Comparison of ENCODE assay signal across 13 mouse cellular contexts in the genomic region with DNA sequence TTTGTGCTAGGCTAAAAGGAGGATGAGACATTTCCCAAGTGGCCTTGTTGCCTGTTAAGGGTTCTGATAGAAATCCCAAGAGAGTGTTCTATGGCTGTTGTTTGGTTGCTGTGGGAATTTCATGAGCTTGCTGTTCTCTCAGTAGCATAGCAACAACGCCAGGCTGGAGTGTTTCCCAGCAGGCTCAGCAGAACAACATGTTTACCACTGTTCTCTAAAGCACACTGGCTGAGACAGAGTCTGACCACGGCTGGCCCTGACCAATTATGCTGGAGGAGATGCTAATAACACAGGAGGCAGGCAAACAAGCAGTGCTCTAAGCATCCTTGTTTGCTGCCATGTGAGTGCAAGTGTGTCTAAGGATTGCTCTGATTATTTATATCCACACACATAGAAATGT.
A peak's percentile ranks its signal among the peaks of the same experiment; 100 is the strongest.
DNase-seq lines count a peak whose midpoint lies in the region; ATAC-seq lines count a peak whose summit lies in the region.
"Had no signal": no experiment of that assay in that cellular context is flagged by ENCODE, and none has a peak within 500 bp of the region (broad histone marks: within the 10 kb centered on the region; RNA-seq: fewer than 3 reads in every experiment).

No protein-coding gene starts in this region.

- no peaks in the 10 kb centered on the region for H3K27me3 ChIP-seq in embryonic facial prominence, embryonic 14.5 days (replicated peaks; ENCODE audit: control insufficient read depth, insufficient read depth, low read length)
- no peaks in the 10 kb centered on the region for H3K27me3 ChIP-seq in embryonic facial prominence, embryonic 10.5 days (replicated peaks; ENCODE audit: low read depth, poor library complexity, severe bottlenecking)
- H3K27me3 ChIP-seq in neural tube, embryonic 14.5 days (ENCODE audit: control insufficient read depth, insufficient read depth, low read length), result no peaks in the 10 kb centered on the region
- H3K27me3 ChIP-seq in neural tube, embryonic 15.5 days (replicated peaks), result no peaks in the 10 kb centered on the region
- H3K27me3 ChIP-seq: embryonic facial prominence, embryonic 13.5 days; kidney, embryonic 15.5 days; liver, embryonic 15.5 days had no signal

- H3K9me3 ChIP-seq in embryonic facial prominence, embryonic 14.5 days (ENCODE audit: control insufficient read depth, low read length), result no peaks in the 10 kb centered on the region
- H3K9me3 ChIP-seq in embryonic facial prominence, embryonic 10.5 days, result no peaks in the 10 kb centered on the region
- no peaks in the 10 kb centered on the region for H3K9me3 ChIP-seq in neural tube, embryonic 14.5 days (ENCODE audit: control insufficient read depth, low read length)
- H3K9me3 ChIP-seq in neural tube, embryonic 15.5 days (replicated peaks), result no peaks in the 10 kb centered on the region
- H3K9me3 ChIP-seq: embryonic facial prominence, embryonic 13.5 days; kidney, embryonic 15.5 days; liver, embryonic 15.5 days had no signal

- DNase-seq in embryonic facial prominence, embryonic 14.5 days (ENCODE audit: low spot score), result peak; percentile 6
- DNase-seq in embryonic facial prominence, embryonic 10.5 days (ENCODE audit: low spot score), result no peak
- peak; percentile 1 for DNase-seq in left cerebral cortex, adult 11 months (ENCODE audit: low spot score)
- no peak for DNase-seq in adrenal gland, postnatal 25 days
- DNase-seq in kidney, adult 9 months, result no peak
- no peak for DNase-seq in liver
- DNase-seq: cerebellum, postnatal 14 days; gastrocnemius, adult 2 months had no signal

- H3K36me3 ChIP-seq in embryonic facial prominence, embryonic 14.5 days (ENCODE audit: control insufficient read depth, insufficient read depth, low read length), result no peaks in the 10 kb centered on the region
- H3K36me3 ChIP-seq in embryonic facial prominence, embryonic 10.5 days (replicated peaks), result no peaks in the 10 kb centered on the region
- H3K36me3 ChIP-seq in neural tube, embryonic 14.5 days (ENCODE audit: control insufficient read depth, insufficient read depth, low read length), result no peaks in the 10 kb centered on the region
- H3K36me3 ChIP-seq in neural tube, embryonic 15.5 days, result no peaks in the 10 kb centered on the region
- H3K36me3 ChIP-seq: embryonic facial prominence, embryonic 13.5 days; kidney, embryonic 15.5 days; liver, embryonic 15.5 days had no signal

- no peak overlapping the region for H3K27ac ChIP-seq in embryonic facial prominence, embryonic 14.5 days (replicated peaks; ENCODE audit: low read depth, low read length)
- no peak overlapping the region for H3K27ac ChIP-seq in embryonic facial prominence, embryonic 10.5 days (replicated peaks)
- H3K27ac ChIP-seq in neural tube, embryonic 14.5 days (ENCODE audit: low read depth, low read length), result no peak overlapping the region
- no peak overlapping the region for H3K27ac ChIP-seq in neural tube, embryonic 15.5 days (replicated peaks)
- H3K27ac ChIP-seq: embryonic facial prominence, embryonic 13.5 days; gastrocnemius, adult 2 months; kidney, embryonic 15.5 days; liver, embryonic 15.5 days had no signal

- no peak overlapping the region for H3K4me2 ChIP-seq in embryonic facial prominence, embryonic 14.5 days (ENCODE audit: low read depth, low read length)
- no peak overlapping the region for H3K4me2 ChIP-seq in neural tube, embryonic 14.5 days (ENCODE audit: low read depth, low read length)
- H3K4me2 ChIP-seq in neural tube, embryonic 15.5 days, result no peak overlapping the region
- H3K4me2 ChIP-seq: embryonic facial prominence, embryonic 13.5 days; kidney, embryonic 15.5 days; liver, embryonic 15.5 days had no signal

- no peaks in the 10 kb centered on the region for H3K4me1 ChIP-seq in embryonic facial prominence, embryonic 14.5 days (ENCODE audit: control insufficient read depth, insufficient read depth, low read length)
- H3K4me1 ChIP-seq in embryonic facial prominence, embryonic 10.5 days, result no peaks in the 10 kb centered on the region
- H3K4me1 ChIP-seq in neural tube, embryonic 14.5 days (ENCODE audit: control insufficient read depth, insufficient read depth, low read length), result no peaks in the 10 kb centered on the region
- H3K4me1 ChIP-seq in neural tube, embryonic 15.5 days, result no peaks in the 10 kb centered on the region
- H3K4me1 ChIP-seq: embryonic facial prominence, embryonic 13.5 days; kidney, embryonic 15.5 days; liver, embryonic 15.5 days had no signal

- WGBS in embryonic facial prominence, embryonic 14.5 days, result 49% methylated on average over 2 of the region's 2 CpGs
- WGBS in embryonic facial prominence, embryonic 10.5 days, result 60% methylated on average over 2 of the region's 2 CpGs
- 51% methylated on average over 2 of the region's 2 CpGs for WGBS in neural tube, embryonic 14.5 days
- WGBS in neural tube, embryonic 15.5 days, result 49% methylated on average over 2 of the region's 2 CpGs

- no peak for ATAC-seq in embryonic facial prominence, embryonic 14.5 days (ENCODE audit: low read depth)
- peak; percentile 69; the same call in 1 of the 2 replicates for ATAC-seq in neural tube, embryonic 14.5 days (ENCODE audit: low read depth)
- no peak for ATAC-seq in neural tube, embryonic 15.5 days (ENCODE audit: low FRiP score)

- no peak overlapping the region for H3K9ac ChIP-seq in embryonic facial prominence, embryonic 14.5 days (ENCODE audit: low read depth, low read length)
- no peak overlapping the region for H3K9ac ChIP-seq in neural tube, embryonic 14.5 days (replicated peaks; ENCODE audit: low read depth, low read length)
- no peak overlapping the region for H3K9ac ChIP-seq in neural tube, embryonic 15.5 days (replicated peaks)
- H3K9ac ChIP-seq: embryonic facial prominence, embryonic 13.5 days; kidney, embryonic 15.5 days; liver, embryonic 15.5 days had no signal

- H3K4me3 ChIP-seq in embryonic facial prominence, embryonic 14.5 days (ENCODE audit: low read depth, low read length), result no peak overlapping the region
- no peak overlapping the region for H3K4me3 ChIP-seq in embryonic facial prominence, embryonic 10.5 days
- no peak overlapping the region for H3K4me3 ChIP-seq in neural tube, embryonic 14.5 days (ENCODE audit: low read depth, low read length)
- no peak overlapping the region for H3K4me3 ChIP-seq in neural tube, embryonic 15.5 days (replicated peaks)
- H3K4me3 ChIP-seq: embryonic facial prominence, embryonic 13.5 days; gastrocnemius, adult 2 months; kidney, embryonic 15.5 days; liver, embryonic 15.5 days had no signal

Comparison
In these comparisons a context has a peak if more than half of its experiments do, and no peak if none do; other contexts are left out.
1. DNase-seq: peak in embryonic facial prominence, embryonic 14.5 days (single experiment) and left cerebral cortex, adult 11 months (single experiment); none in embryonic facial prominence, embryonic 10.5 days (single experiment), adrenal gland, postnatal 25 days (single experiment), kidney, adult 9 months (single experiment) and liver (single experiment).